In the genomic region with DNA sequence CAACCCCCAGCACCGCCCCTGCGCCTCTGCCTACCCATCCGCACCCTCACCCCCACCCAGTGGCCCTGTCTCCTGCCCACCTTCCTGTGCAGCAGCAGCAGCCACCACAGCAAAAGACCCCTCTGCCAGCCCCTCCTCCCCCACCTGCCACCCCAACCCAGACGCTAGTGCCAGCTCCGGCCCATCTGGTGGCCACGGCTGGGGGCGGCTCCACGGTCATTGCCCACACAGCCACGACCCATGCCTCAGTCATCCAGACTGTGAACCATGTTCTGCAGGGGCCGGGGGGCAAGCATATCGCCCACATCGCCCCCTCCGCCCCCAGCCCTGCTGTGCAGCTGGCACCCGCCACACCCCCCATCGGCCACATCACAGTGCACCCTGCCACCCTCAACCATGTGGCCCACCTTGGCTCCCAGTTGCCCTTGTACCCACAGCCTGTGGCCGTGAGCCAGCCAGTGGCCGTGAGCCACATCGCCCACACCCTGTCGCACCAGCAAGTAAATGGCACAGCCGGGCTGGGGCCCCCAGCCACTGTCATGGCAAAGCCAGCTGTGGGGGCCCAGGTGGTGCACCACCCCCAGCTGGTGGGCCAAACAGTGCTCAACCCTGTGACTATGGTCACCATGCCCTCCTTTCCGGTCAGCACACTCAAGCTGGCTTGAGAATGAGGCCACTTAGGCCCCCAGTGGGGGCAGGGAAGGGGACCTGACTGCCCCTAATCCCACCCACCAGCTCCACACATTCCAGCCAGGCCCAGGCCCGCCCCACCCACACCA, we compare ENCODE assay signal across 12 mouse cellular contexts. TPM values are rescaled to one million over a fixed set of nuclear protein-coding genes. Genes with fewer than 3 reads are reported as not detected.
DNase-seq lines count a peak whose midpoint lies in the region; ATAC-seq lines count a peak whose summit lies in the region.
"Had no signal": no experiment of that assay in that cellular context is flagged by ENCODE, and none has a peak within 500 bp of the region (broad histone marks: within the 10 kb centered on the region; RNA-seq: fewer than 3 reads in every experiment).

No protein-coding gene starts in this region.

- no peak overlapping the region for H3K4me2 ChIP-seq in heart, embryonic 12.5 days
- no peak overlapping the region for H3K4me2 ChIP-seq in midbrain, embryonic 16.5 days (ENCODE audit: low read length)
- no peak overlapping the region for H3K4me2 ChIP-seq in limb, embryonic 13.5 days (replicated peaks)

- H3K27ac ChIP-seq in heart, embryonic 12.5 days (ENCODE audit: poor library complexity, severe bottlenecking), result peak overlapping the region; percentile 11; the same call in 1 of the 2 replicates
- H3K27ac ChIP-seq in midbrain, embryonic 10.5 days (replicated peaks), result 0 out of 2 replicates have a peak overlapping the region, but pooled peaks have one; percentile 4
- H3K27ac ChIP-seq in midbrain, embryonic 16.5 days (ENCODE audit: low read length), result no peak overlapping the region
- H3K27ac ChIP-seq in limb, embryonic 13.5 days, result no peak overlapping the region
- H3K27ac ChIP-seq: forebrain, embryonic 10.5 days had no signal

- no peak for ATAC-seq in heart, embryonic 12.5 days (ENCODE audit: insufficient number of reproducible peaks, low FRiP score)
- no peak for ATAC-seq in midbrain, embryonic 16.5 days
- ATAC-seq in limb, embryonic 13.5 days (ENCODE audit: low FRiP score, low read depth), result no peak
- ATAC-seq in erythroid progenitor cell, adult 5-6 weeks (replicated peaks; ENCODE audit: low FRiP score, poor library complexity, severe bottlenecking), result no peak

- H3K4me3 ChIP-seq in heart, embryonic 12.5 days, result no peak overlapping the region
- no peak overlapping the region for H3K4me3 ChIP-seq in midbrain, embryonic 10.5 days
- no peak overlapping the region for H3K4me3 ChIP-seq in midbrain, embryonic 16.5 days (ENCODE audit: low read depth, low read length)
- H3K4me3 ChIP-seq in limb, embryonic 13.5 days, result no peak overlapping the region
- H3K4me3 ChIP-seq: forebrain, embryonic 10.5 days had no signal

- peaks cover 40% of the 10 kb centered on the region for H3K36me3 ChIP-seq in heart, embryonic 12.5 days
- peaks cover 71% of the 10 kb centered on the region for H3K36me3 ChIP-seq in midbrain, embryonic 10.5 days
- peaks cover 19% of the 10 kb centered on the region; the same call in 1 of the 2 replicates for H3K36me3 ChIP-seq in midbrain, embryonic 16.5 days (ENCODE audit: control insufficient read depth, insufficient read depth, low read length)
- peaks cover 63% of the 10 kb centered on the region for H3K36me3 ChIP-seq in limb, embryonic 13.5 days

- H3K9ac ChIP-seq in heart, embryonic 12.5 days, result peak overlapping the region; percentile 9; the same call in 1 of the 2 replicates
- H3K9ac ChIP-seq in midbrain, embryonic 16.5 days (ENCODE audit: low read depth, low read length), result no peak overlapping the region
- peak overlapping the region; percentile 21 for H3K9ac ChIP-seq in limb, embryonic 13.5 days

- H3K27me3 ChIP-seq in heart, embryonic 12.5 days (replicated peaks), result no peaks in the 10 kb centered on the region
- no peaks in the 10 kb centered on the region for H3K27me3 ChIP-seq in midbrain, embryonic 10.5 days (ENCODE audit: low read depth, poor library complexity, severe bottlenecking)
- H3K27me3 ChIP-seq in midbrain, embryonic 16.5 days (ENCODE audit: control insufficient read depth, insufficient read depth, low read depth, low read length), result no peaks in the 10 kb centered on the region
- no peaks in the 10 kb centered on the region for H3K27me3 ChIP-seq in limb, embryonic 13.5 days
- H3K27me3 ChIP-seq: CH12.LX had no signal

- peaks cover 53% of the 10 kb centered on the region for H3K4me1 ChIP-seq in heart, embryonic 12.5 days (replicated peaks)
- H3K4me1 ChIP-seq in midbrain, embryonic 10.5 days, result peaks cover 43% of the 10 kb centered on the region
- peaks cover 7% of the 10 kb centered on the region for H3K4me1 ChIP-seq in midbrain, embryonic 16.5 days (ENCODE audit: control insufficient read depth, insufficient read depth, low read length)
- peaks cover 17% of the 10 kb centered on the region for H3K4me1 ChIP-seq in limb, embryonic 13.5 days

- WGBS in heart, embryonic 12.5 days, result 87% methylated on average over 22 of the region's 22 CpGs
- WGBS in midbrain, embryonic 10.5 days, result 89% methylated on average over 22 of the region's 22 CpGs
- 92% methylated on average over 21 of the region's 22 CpGs for WGBS in midbrain, embryonic 16.5 days
- WGBS in limb, embryonic 13.5 days, result 88% methylated on average over 19 of the region's 22 CpGs

- DNase-seq in heart, adult 9 months (ENCODE audit: low spot score in 2 of 2), result no peak
- no peak for DNase-seq in midbrain, embryonic 10.5 days (ENCODE audit: low spot score)
- peak; percentile 62 to 72 for DNase-seq in cerebellum, postnatal 14 days
- DNase-seq in layer of hippocampus, adult 9-10 months (ENCODE audit: low spot score), result no peak
- DNase-seq: lung, postnatal 14 days; thymus, postnatal 4 days had no signal

- H3K9me3 ChIP-seq in heart, embryonic 12.5 days (replicated peaks), result peaks cover 4% of the 10 kb centered on the region; the same call in 1 of the 2 replicates
- H3K9me3 ChIP-seq in midbrain, embryonic 10.5 days (replicated peaks), result peaks cover 7% of the 10 kb centered on the region
- H3K9me3 ChIP-seq in midbrain, embryonic 16.5 days (replicated peaks; ENCODE audit: control insufficient read depth, low read length, poor library complexity, severe bottlenecking), result 0 out of 2 replicates have a peak, but pooled peaks cover 3% of the 10 kb centered on the region
- 0 out of 2 replicates have a peak, but pooled peaks cover 4% of the 10 kb centered on the region for H3K9me3 ChIP-seq in limb, embryonic 13.5 days

RNA-seq across cellular contexts. Expression of a gene that starts 12.1 kb away (rescaled TPM):
- 4.0 and 4.8 TPM in 2 replicates for polyA plus RNA-seq in heart, embryonic 12.5 days (2016; fragmentation: Nextera tagmentation; extraction: Ambion mirVana)
- 4.2 and 5.5 TPM in 2 replicates for polyA plus RNA-seq in midbrain, embryonic 10.5 days (2016; fragmentation: Nextera tagmentation; extraction: Ambion mirVana)
- 7.6 and 8.6 TPM in 2 replicates for polyA plus RNA-seq in midbrain, embryonic 16.5 days (2015; fragmentation: Nextera tagmentation; extraction: Ambion mirVana)
- polyA plus RNA-seq in limb, embryonic 13.5 days (2015; fragmentation: Nextera tagmentation; extraction: Ambion mirVana), result 5.3 and 5.8 TPM in 2 replicates
- total RNA-seq in erythroid progenitor cell, adult 5-6 weeks (2015; ENCODE audit: low replicate concordance), result 3.8 and 5.4 TPM in 2 replicates
- 1.4 and 3.5 TPM in 2 replicates for total RNA-seq in erythroid progenitor cell, adult 5-6 weeks (2017; ENCODE audit: low replicate concordance)

RNA-seq across cellular contexts. Expression of a gene that starts 54.0 kb away (rescaled TPM):
- polyA plus RNA-seq in heart, embryonic 12.5 days (2016; fragmentation: Nextera tagmentation; extraction: Ambion mirVana), result 6.5 and 6.6 TPM in 2 replicates
- 7.6 and 9.5 TPM in 2 replicates for polyA plus RNA-seq in midbrain, embryonic 10.5 days (2016; fragmentation: Nextera tagmentation; extraction: Ambion mirVana)
- 30.3 and 31.8 TPM in 2 replicates for polyA plus RNA-seq in midbrain, embryonic 16.5 days (2015; fragmentation: Nextera tagmentation; extraction: Ambion mirVana)
- 4.5 and 6.0 TPM in 2 replicates for polyA plus RNA-seq in limb, embryonic 13.5 days (2015; fragmentation: Nextera tagmentation; extraction: Ambion mirVana)
- 0.84 and 1.1 TPM in 2 replicates for total RNA-seq in erythroid progenitor cell, adult 5-6 weeks (2015; ENCODE audit: low replicate concordance)
- 0.13 and 0.76 TPM in 2 replicates for total RNA-seq in erythroid progenitor cell, adult 5-6 weeks (2017; ENCODE audit: low replicate concordance)

RNA-seq across cellular contexts. Expression of a gene that starts 55.0 kb away (rescaled TPM):
- polyA plus RNA-seq in heart, embryonic 12.5 days (2016; fragmentation: Nextera tagmentation; extraction: Ambion mirVana), result 31.6 and 33.5 TPM in 2 replicates
- 46.3 and 49.7 TPM in 2 replicates for polyA plus RNA-seq in midbrain, embryonic 10.5 days (2016; fragmentation: Nextera tagmentation; extraction: Ambion mirVana)
- 27.6 and 30.2 TPM in 2 replicates for polyA plus RNA-seq in midbrain, embryonic 16.5 days (2015; fragmentation: Nextera tagmentation; extraction: Ambion mirVana)
- polyA plus RNA-seq in limb, embryonic 13.5 days (2015; fragmentation: Nextera tagmentation; extraction: Ambion mirVana), result 44.8 and 45.6 TPM in 2 replicates
- total RNA-seq in erythroid progenitor cell, adult 5-6 weeks (2015; ENCODE audit: low replicate concordance), result 4.7 and 11.7 TPM in 2 replicates
- total RNA-seq in erythroid progenitor cell, adult 5-6 weeks (2017; ENCODE audit: low replicate concordance), result 8.1 and 11.7 TPM in 2 replicates

Comparison
In these comparisons a context has a peak if more than half of its experiments do, and no peak if none do; other contexts are left out.
1. H3K27ac ChIP-seq: peak in heart, embryonic 12.5 days (single experiment) and midbrain, embryonic 10.5 days (single experiment); none in midbrain, embryonic 16.5 days (single experiment) and limb, embryonic 13.5 days (single experiment).
2. DNase-seq: peak in cerebellum, postnatal 14 days (2 of 2); none in heart, adult 9 months (0 of 2), midbrain, embryonic 10.5 days (single experiment) and layer of hippocampus, adult 9-10 months (single experiment).